Mouse (Mus musculus) ES-Bruce4 (cell line): ENCODE measurements around the gene Slc30a2. TPM values are rescaled to one million over a fixed set of nuclear protein-coding genes. Genes with fewer than 3 reads are reported as not detected.
"Not testable (repeated sequence)": the region's sequence is repeated elsewhere in the genome, so short reads cannot be mapped to it uniquely, and the experiment has no call there.

Experiments used
- H3K27ac ChIP-seq: 2 replicates; pipeline ENCODE4 v1.5.1; 2012; ENCODE audit warnings: low read length, inconsistent platforms; ENCODE audit not compliant: insufficient read depth
- H3K27me3 ChIP-seq: 2 replicates; pipeline ENCODE4 v1.6.1; 2012; ENCODE audit warnings: mild to moderate bottlenecking, low read length, inconsistent platforms; ENCODE audit not compliant: control insufficient read depth, poor library complexity, insufficient read depth, severe bottlenecking
- H3K36me3 ChIP-seq: 2 replicates; pipeline ENCODE4 v1.6.1; 2012; ENCODE audit warnings: inconsistent platforms, mild to moderate bottlenecking, low read length, moderate library complexity; ENCODE audit not compliant: control insufficient read depth, poor library complexity, insufficient read depth, severe bottlenecking
- H3K4me1 ChIP-seq: one replicate; pipeline ENCODE4 v1.8.1; 2011; ENCODE audit warnings: low read length; ENCODE audit not compliant: control insufficient read depth, insufficient read depth
- H3K4me3 ChIP-seq: 2 replicates; pipeline ENCODE4 v1.5.1; 2011; ENCODE audit warnings: low read depth, mild to moderate bottlenecking, low read length
- H3K9ac ChIP-seq: 2 replicates; pipeline ENCODE4 v1.6.1; 2012; ENCODE audit warnings: low read depth, mild to moderate bottlenecking, inconsistent platforms; ENCODE audit not compliant: poor library complexity, severe bottlenecking
- H3K9me3 ChIP-seq: replicated peaks from 2 replicates; pipeline ENCODE4 v1.6.1; 2012; ENCODE audit warnings: mild to moderate bottlenecking, low read length, inconsistent platforms; ENCODE audit not compliant: control insufficient read depth, poor library complexity, insufficient read depth, severe bottlenecking
- CTCF ChIP-seq: IDR thresholded peaks from one replicate; pipeline ENCODE4 v1.8.1; 2011; ENCODE audit warnings: low read depth, low read length
- EP300 ChIP-seq: IDR thresholded peaks from 2 replicates; pipeline ENCODE4 v1.6.1; 2011; ENCODE audit warnings: low read depth, low read length; ENCODE audit not compliant: insufficient read depth
- POLR2A ChIP-seq: IDR thresholded peaks from one replicate; pipeline ENCODE4 v1.8.1; 2011; ENCODE audit warnings: low read length; ENCODE audit not compliant: insufficient read depth
- polyA plus RNA-seq: library from polyadenylated mRNA; stranded (reverse); fragments of >200 nt; gene quantifications from 2 replicates; pipeline ENCODE4 v1.2.4, GENCODE M21; 2011; ENCODE audit warnings: low read depth; ENCODE audit not compliant: missing spikeins, insufficient read depth, insufficient read length

Gene Slc30a2
- 3.9 and 4.9 TPM in 2 replicates for polyA plus RNA-seq

- Histone ChIP-seq H3K4me1 (peaks cover 7% of the 10 kb centered on the region), H3K27ac (no peak within 1 kb of the TSS), H3K27me3 (peaks cover 3% of the 10 kb centered on the region; the same call in 1 of the 2 replicates), H3K9me3 (peaks cover 7% of the 10 kb centered on the region), H3K4me3 (peak within 1 kb of the TSS; percentile 43), H3K9ac (peak within 1 kb of the TSS; percentile 25), H3K36me3 (no peaks in the 10 kb centered on the region)
- TF ChIP-seq POLR2A = no peak
- TF ChIP-seq CTCF = no peak
- no peak for TF ChIP-seq EP300
Observed at GRCm38 (mm10) chr4:134343071-134344031, at the start of gene Slc30a2. TSS of gene Slc30a2 (plus strand) at chr4:134343181.

- H3K27me3 ChIP-seq = no peaks in the 10 kb centered on the region
- no peaks in the 10 kb centered on the region for H3K9me3 ChIP-seq
- no peak overlapping the region for H3K4me3 ChIP-seq
- TF ChIP-seq EP300 (no peak), POLR2A (no peak), CTCF (no peak)
- H3K9ac ChIP-seq = no peak overlapping the region
- H3K36me3 ChIP-seq = no peaks in the 10 kb centered on the region
- no peaks in the 10 kb centered on the region for H3K4me1 ChIP-seq
- H3K27ac ChIP-seq = no peak overlapping the region
Observed at GRCm38 (mm10) chr4:134293692-134294163, 49.3 kb upstream of the Slc30a2 start.

GRCm38 (mm10) chr4:134296096-134296495, 46.9 kb upstream of the Slc30a2 start:
- not testable (repeated sequence) for H3K27me3 ChIP-seq, H3K27ac ChIP-seq, H3K9ac ChIP-seq, H3K4me3 ChIP-seq, H3K4me1 ChIP-seq, H3K9me3 ChIP-seq, H3K36me3 ChIP-seq

GRCm38 (mm10) chr4:134296523-134296922, 46.5 kb upstream of the Slc30a2 start:
- no peaks in the 10 kb centered on the region for H3K9me3 ChIP-seq
- H3K9ac ChIP-seq = no peak overlapping the region
- H3K36me3 ChIP-seq = no peaks in the 10 kb centered on the region
- peaks cover 2% of the 10 kb centered on the region for H3K4me1 ChIP-seq
- TF ChIP-seq EP300 (no peak), CTCF (no peak), POLR2A (no peak)
- no peak overlapping the region for H3K27ac ChIP-seq
- no peak overlapping the region for H3K4me3 ChIP-seq
- no peaks in the 10 kb centered on the region for H3K27me3 ChIP-seq

- Histone ChIP-seq H3K4me3 (no peak overlapping the region), H3K9ac (no peak overlapping the region), H3K27me3 (no peaks in the 10 kb centered on the region), H3K27ac (no peak overlapping the region), H3K36me3 (no peaks in the 10 kb centered on the region), H3K4me1 (peaks cover 2% of the 10 kb centered on the region), H3K9me3 (no peaks in the 10 kb centered on the region)
- no peak for TF ChIP-seq EP300
- TF ChIP-seq POLR2A = no peak
- no peak for TF ChIP-seq CTCF
Observed at GRCm38 (mm10) chr4:134297369-134297768, 45.6 kb upstream of the Slc30a2 start.
